Mouse (Mus musculus): ENCODE measurements at regions not wholly inside any gene's neighbourhood (a gene's known extent, or its start where the extent isn't known, plus 50 kb on each side); places are given as distances from the start of the nearest gene placed in this dataset.

GRCm38 (mm10) chr3:41317170-41317569 lies 234.3 kb upstream of the Pgrmc2 start:
- H3K27me3 ChIP-seq (ENCODE audit: control insufficient read depth, insufficient read depth, low read length), result no peaks in the 10 kb centered on the region
- H3K4me1 ChIP-seq (ENCODE audit: control insufficient read depth, insufficient read depth, low read length), result no peaks in the 10 kb centered on the region
- no peak for ATAC-seq (ENCODE audit: insufficient read depth, low FRiP score)
- no peaks in the 10 kb centered on the region for H3K9me3 ChIP-seq (replicated peaks; ENCODE audit: control insufficient read depth, low read length)
- H3K27ac ChIP-seq (ENCODE audit: low read length), result no peak overlapping the region
- no peaks in the 10 kb centered on the region for H3K36me3 ChIP-seq (ENCODE audit: control insufficient read depth, insufficient read depth, low read length)
- no peak overlapping the region for H3K4me3 ChIP-seq (replicated peaks; ENCODE audit: low read length)
- no peak overlapping the region for H3K4me2 ChIP-seq (ENCODE audit: low read depth, low read length)
- no peak overlapping the region for H3K9ac ChIP-seq (ENCODE audit: low read length)
- 28% methylated on average over 4 of the region's 4 CpGs for WGBS

GRCm38 (mm10) chr3:41312492-41312891 lies 229.6 kb upstream of the Pgrmc2 start:
- no peak for ATAC-seq (ENCODE audit: insufficient read depth, low FRiP score)
- WGBS, result 91% methylated on average over 6 of the region's 6 CpGs
- no peaks in the 10 kb centered on the region for H3K9me3 ChIP-seq (replicated peaks; ENCODE audit: control insufficient read depth, low read length)
- H3K4me2 ChIP-seq (ENCODE audit: low read depth, low read length), result no peak overlapping the region
- no peaks in the 10 kb centered on the region for H3K36me3 ChIP-seq (ENCODE audit: control insufficient read depth, insufficient read depth, low read length)
- H3K9ac ChIP-seq (ENCODE audit: low read length), result no peak overlapping the region
- no peaks in the 10 kb centered on the region for H3K27me3 ChIP-seq (ENCODE audit: control insufficient read depth, insufficient read depth, low read length)
- H3K27ac ChIP-seq (ENCODE audit: low read length), result no peak overlapping the region
- H3K4me3 ChIP-seq (replicated peaks; ENCODE audit: low read length), result no peak overlapping the region
- no peaks in the 10 kb centered on the region for H3K4me1 ChIP-seq (ENCODE audit: control insufficient read depth, insufficient read depth, low read length)

- no peaks in the 10 kb centered on the region for H3K4me1 ChIP-seq (ENCODE audit: control insufficient read depth, insufficient read depth, low read length)
- ATAC-seq (ENCODE audit: insufficient read depth, low FRiP score), result no peak
- H3K36me3 ChIP-seq (ENCODE audit: control insufficient read depth, insufficient read depth, low read length), result no peaks in the 10 kb centered on the region
- no peak overlapping the region for H3K4me3 ChIP-seq (replicated peaks; ENCODE audit: low read length)
- H3K27ac ChIP-seq (ENCODE audit: low read length), result no peak overlapping the region
- 66% methylated on average over 13 of the region's 13 CpGs for WGBS
- H3K9me3 ChIP-seq (replicated peaks; ENCODE audit: control insufficient read depth, low read length), result no peaks in the 10 kb centered on the region
- H3K9ac ChIP-seq (ENCODE audit: low read length), result no peak overlapping the region
- H3K4me2 ChIP-seq (ENCODE audit: low read depth, low read length), result no peak overlapping the region
- no peaks in the 10 kb centered on the region for H3K27me3 ChIP-seq (ENCODE audit: control insufficient read depth, insufficient read depth, low read length)
Observed at GRCm38 (mm10) chr3:41307400-41308028, 224.7 kb upstream of the Pgrmc2 start.

GRCm38 (mm10) chr3:41302805-41303204 lies 220.0 kb upstream of the Pgrmc2 start:
- no peak for ATAC-seq (ENCODE audit: insufficient read depth, low FRiP score)
- 72% methylated on average over 3 of the region's 3 CpGs for WGBS

GRCm38 (mm10) chr3:41298776-41299175 lies 215.9 kb upstream of the Pgrmc2 start:
- Histone ChIP-seq H3K27me3 (ENCODE audit: control insufficient read depth, insufficient read depth, low read length) (no peaks in the 10 kb centered on the region), H3K9ac (ENCODE audit: low read length) (no peak overlapping the region), H3K4me2 (ENCODE audit: low read depth, low read length) (no peak overlapping the region), H3K9me3 (replicated peaks; ENCODE audit: control insufficient read depth, low read length) (no peaks in the 10 kb centered on the region), H3K27ac (ENCODE audit: low read length) (no peak overlapping the region), H3K36me3 (ENCODE audit: control insufficient read depth, insufficient read depth, low read length) (no peaks in the 10 kb centered on the region), H3K4me1 (ENCODE audit: control insufficient read depth, insufficient read depth, low read length) (0 out of 2 replicates have a peak, but pooled peaks cover 3% of the 10 kb centered on the region), H3K4me3 (replicated peaks; ENCODE audit: low read length) (no peak overlapping the region)
- 38% methylated on average over 4 of the region's 4 CpGs for WGBS
- ATAC-seq (ENCODE audit: insufficient read depth, low FRiP score), result no peak

More at GRCm38 (mm10) chr3:41302805-41303204, 220.0 kb upstream of the Pgrmc2 start:
- Histone ChIP-seq H3K27me3 (ENCODE audit: control insufficient read depth, insufficient read depth, low read length) (no peaks in the 10 kb centered on the region), H3K36me3 (ENCODE audit: control insufficient read depth, insufficient read depth, low read length) (no peaks in the 10 kb centered on the region), H3K4me1 (ENCODE audit: control insufficient read depth, insufficient read depth, low read length) (no peaks in the 10 kb centered on the region), H3K9me3 (replicated peaks; ENCODE audit: control insufficient read depth, low read length) (no peaks in the 10 kb centered on the region), H3K9ac (ENCODE audit: low read length) (no peak overlapping the region), H3K27ac (ENCODE audit: low read length) (no peak overlapping the region), H3K4me3 (replicated peaks; ENCODE audit: low read length) (no peak overlapping the region), H3K4me2 (ENCODE audit: low read depth, low read length) (no peak overlapping the region)

GRCm38 (mm10) chr3:41296152-41296809 lies 213.4 kb upstream of the Pgrmc2 start:
- no peak for ATAC-seq (ENCODE audit: insufficient read depth, low FRiP score)
- no peaks in the 10 kb centered on the region for H3K27me3 ChIP-seq (ENCODE audit: control insufficient read depth, insufficient read depth, low read length)
- 61% methylated on average over 11 of the region's 11 CpGs for WGBS

GRCm38 (mm10) chr3:41295150-41295549 lies 212.3 kb upstream of the Pgrmc2 start:
- Histone ChIP-seq H3K9me3 (replicated peaks; ENCODE audit: control insufficient read depth, low read length) (no peaks in the 10 kb centered on the region), H3K36me3 (ENCODE audit: control insufficient read depth, insufficient read depth, low read length) (no peaks in the 10 kb centered on the region), H3K27me3 (ENCODE audit: control insufficient read depth, insufficient read depth, low read length) (no peaks in the 10 kb centered on the region), H3K4me2 (ENCODE audit: low read depth, low read length) (no peak overlapping the region), H3K4me1 (ENCODE audit: control insufficient read depth, insufficient read depth, low read length) (0 out of 2 replicates have a peak, but pooled peaks cover 3% of the 10 kb centered on the region), H3K4me3 (replicated peaks; ENCODE audit: low read length) (no peak overlapping the region), H3K27ac (ENCODE audit: low read length) (no peak overlapping the region), H3K9ac (ENCODE audit: low read length) (no peak overlapping the region)
- WGBS, result 57% methylated on average over 8 of the region's 8 CpGs
- peak; percentile 56; the same call in 1 of the 2 replicates for ATAC-seq (ENCODE audit: insufficient read depth, low FRiP score)

More at GRCm38 (mm10) chr3:41296152-41296809, 213.4 kb upstream of the Pgrmc2 start:
- no peak overlapping the region for H3K4me2 ChIP-seq (ENCODE audit: low read depth, low read length)
- H3K4me3 ChIP-seq (replicated peaks; ENCODE audit: low read length), result no peak overlapping the region
- H3K36me3 ChIP-seq (ENCODE audit: control insufficient read depth, insufficient read depth, low read length), result no peaks in the 10 kb centered on the region
- no peak overlapping the region for H3K9ac ChIP-seq (ENCODE audit: low read length)
- H3K4me1 ChIP-seq (ENCODE audit: control insufficient read depth, insufficient read depth, low read length), result 0 out of 2 replicates have a peak, but pooled peaks cover 3% of the 10 kb centered on the region
- H3K27ac ChIP-seq (ENCODE audit: low read length), result no peak overlapping the region
- no peaks in the 10 kb centered on the region for H3K9me3 ChIP-seq (replicated peaks; ENCODE audit: control insufficient read depth, low read length)

- WGBS, result 71% methylated on average over 11 of the region's 11 CpGs
- no peaks in the 10 kb centered on the region for H3K27me3 ChIP-seq (ENCODE audit: control insufficient read depth, insufficient read depth, low read length)
- H3K9me3 ChIP-seq (replicated peaks; ENCODE audit: control insufficient read depth, low read length), result no peaks in the 10 kb centered on the region
- H3K27ac ChIP-seq (ENCODE audit: low read length), result no peak overlapping the region
- H3K4me2 ChIP-seq (ENCODE audit: low read depth, low read length), result no peak overlapping the region
- no peak overlapping the region for H3K4me3 ChIP-seq (replicated peaks; ENCODE audit: low read length)
- no peak overlapping the region for H3K9ac ChIP-seq (ENCODE audit: low read length)
- H3K4me1 ChIP-seq (ENCODE audit: control insufficient read depth, insufficient read depth, low read length), result no peaks in the 10 kb centered on the region
- no peaks in the 10 kb centered on the region for H3K36me3 ChIP-seq (ENCODE audit: control insufficient read depth, insufficient read depth, low read length)
- peak; percentile 21; the same call in 1 of the 2 replicates for ATAC-seq (ENCODE audit: insufficient read depth, low FRiP score)
Observed at GRCm38 (mm10) chr3:41290535-41291307, 207.9 kb upstream of the Pgrmc2 start.

- no peak for ATAC-seq (ENCODE audit: insufficient read depth, low FRiP score)
Observed at GRCm38 (mm10) chr3:41288735-41289134, 205.9 kb upstream of the Pgrmc2 start.

More at GRCm38 (mm10) chr3:41288735-41289134, 205.9 kb upstream of the Pgrmc2 start:
- Histone ChIP-seq H3K4me3 (replicated peaks; ENCODE audit: low read length) (no peak overlapping the region), H3K27ac (ENCODE audit: low read length) (no peak overlapping the region), H3K9ac (ENCODE audit: low read length) (no peak overlapping the region), H3K4me2 (ENCODE audit: low read depth, low read length) (no peak overlapping the region), H3K27me3 (ENCODE audit: control insufficient read depth, insufficient read depth, low read length) (no peaks in the 10 kb centered on the region), H3K36me3 (ENCODE audit: control insufficient read depth, insufficient read depth, low read length) (no peaks in the 10 kb centered on the region), H3K4me1 (ENCODE audit: control insufficient read depth, insufficient read depth, low read length) (peaks cover 10% of the 10 kb centered on the region), H3K9me3 (replicated peaks; ENCODE audit: control insufficient read depth, low read length) (no peaks in the 10 kb centered on the region)
- WGBS, result 91% methylated on average over 4 of the region's 4 CpGs
